Mouse (Mus musculus) neural tube, embryonic 11.5 days (tissue): ENCODE data around the gene Rnf24. TPM values are rescaled to one million over a fixed set of nuclear protein-coding genes. Genes with fewer than 3 reads are reported as not detected.
"Not testable (repeated sequence)": the region's sequence is repeated elsewhere in the genome, so short reads cannot be mapped to it uniquely, and the experiment has no call there.

ENCODE experiments used
- ATAC-seq: fragments of 200-750 bp; cut with Nextera tagmentation; 2 replicates; pipeline ENCODE4 v1.8.0; 2017; ENCODE audit warnings: moderate number of reproducible peaks, mild to moderate bottlenecking, moderate TSS enrichment, moderate library complexity; ENCODE audit not compliant: insufficient read depth, low FRiP score, low TSS enrichment
- DNase-seq: peaks from one replicate; pipeline ENCODE4 v3.0.0-alpha.2; 2015; ENCODE audit warnings: low spot score
- H3K27ac ChIP-seq: fragments of 300-500 bp; sonication (generic); 2 replicates; pipeline ENCODE4 v1.5.1; 2014; ENCODE audit warnings: low read depth, mild to moderate bottlenecking, low read length
- H3K27me3 ChIP-seq: fragments of 300-500 bp; sonication (generic); 2 replicates; pipeline ENCODE4 v1.6.1; 2014; ENCODE audit warnings: mild to moderate bottlenecking, low read length, mixed read lengths; ENCODE audit not compliant: control insufficient read depth, insufficient read depth
- H3K36me3 ChIP-seq: fragments of 300-500 bp; sonication (generic); 2 replicates; pipeline ENCODE4 v1.6.1; 2014; ENCODE audit warnings: mild to moderate bottlenecking, low read length, moderate library complexity, mixed read lengths; ENCODE audit not compliant: control insufficient read depth, insufficient read depth
- H3K4me1 ChIP-seq: fragments of 300-500 bp; sonication (generic); 2 replicates; pipeline ENCODE4 v1.6.1; 2014; ENCODE audit warnings: low read length, mixed read lengths; ENCODE audit not compliant: control insufficient read depth, insufficient read depth
- H3K4me2 ChIP-seq: fragments of 300-500 bp; sonication (generic); 2 replicates; pipeline ENCODE4 v1.6.1; 2014; ENCODE audit warnings: low read depth, mild to moderate bottlenecking, moderate library complexity
- H3K4me3 ChIP-seq: fragments of 300-500 bp; sonication (generic); 2 replicates; pipeline ENCODE4 v1.5.1; 2014; ENCODE audit warnings: low read depth, low read length
- H3K9ac ChIP-seq: fragments of 300-500 bp; sonication (generic); 2 replicates; pipeline ENCODE4 v1.6.1; 2014; ENCODE audit warnings: mild to moderate bottlenecking, low read length
- H3K9me3 ChIP-seq: fragments of 300-500 bp; sonication (generic); 2 replicates; pipeline ENCODE4 v1.6.1; 2016; ENCODE audit warnings: low read length; ENCODE audit not compliant: control insufficient read depth
- WGBS: fragments of 180-500 bp; shearing (Covaris S2); extraction: QIAGEN DNeasy Blood & Tissue Kit; methylation state at CpG from one replicate; pipeline ENCODE4 v1.1.7; 2014; 5-methylcytosine and 5-hydroxymethylcytosine counted together
- polyA plus RNA-seq: library from polyadenylated mRNA; unstranded; fragments of >200 nt; fragmentation: Nextera tagmentation; extraction: Ambion mirVana; gene quantifications from 2 replicates; pipeline ENCODE4 v1.2.1, GENCODE M21; 2014

The Rnf24 gene
- polyA plus RNA-seq, 1 experiment from 2014 or later, result 11.0 TPM

- Histone ChIP-seq H3K27me3 (no peaks in the 10 kb centered on the region), H3K9ac (no peak overlapping the region), H3K4me2 (no peak overlapping the region), H3K27ac (no peak overlapping the region), H3K4me3 (no peak overlapping the region), H3K4me1 (no peaks in the 10 kb centered on the region), H3K36me3 (peaks cover 5% of the 10 kb centered on the region; the same call in 1 of the 2 replicates), H3K9me3 (no peaks in the 10 kb centered on the region)
- no peak for ATAC-seq
- no peak for DNase-seq
Observed at GRCm38 (mm10) chr2:131301635-131302034, 51.1 kb downstream of the Rnf24 start.

DNA sequence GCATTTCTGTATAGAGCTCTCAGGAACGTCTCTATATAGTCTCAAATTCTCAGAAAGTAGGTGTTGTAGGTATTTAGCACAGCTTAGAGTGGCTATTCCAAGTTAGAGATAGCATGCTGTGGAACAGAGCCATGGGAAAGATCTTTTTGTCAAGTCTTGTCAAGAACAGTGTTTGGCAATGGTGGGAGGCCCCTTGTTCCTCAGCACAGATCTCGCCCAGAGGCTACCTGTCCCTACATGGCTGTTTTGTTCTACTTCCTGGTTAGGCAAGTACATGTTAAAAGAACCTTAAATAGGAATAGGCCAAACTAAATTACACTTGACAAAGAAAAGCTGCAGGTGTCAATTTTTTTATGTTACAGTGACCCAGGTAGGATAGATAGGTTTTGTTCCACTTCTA is 52.2 kb downstream of the Rnf24 start:
- no peak for DNase-seq
- H3K36me3 ChIP-seq, result peaks cover 5% of the 10 kb centered on the region; the same call in 1 of the 2 replicates
- no peak overlapping the region for H3K4me2 ChIP-seq
- no peak overlapping the region for H3K27ac ChIP-seq
- no peaks in the 10 kb centered on the region for H3K27me3 ChIP-seq
- 92% methylated on average over 2 of the region's 2 CpGs for WGBS
- no peak for ATAC-seq
- no peak overlapping the region for H3K9ac ChIP-seq
- no peaks in the 10 kb centered on the region for H3K9me3 ChIP-seq
- no peak overlapping the region for H3K4me3 ChIP-seq
- H3K4me1 ChIP-seq, result no peaks in the 10 kb centered on the region

GRCm38 (mm10) chr2:131298674-131299073 is 54.0 kb downstream of the Rnf24 start:
- not testable (repeated sequence) for H3K9ac ChIP-seq, H3K36me3 ChIP-seq, ATAC-seq, H3K27ac ChIP-seq, H3K9me3 ChIP-seq, H3K4me1 ChIP-seq, H3K4me2 ChIP-seq, H3K4me3 ChIP-seq, DNase-seq, H3K27me3 ChIP-seq
- 63% methylated on average over 7 of the region's 7 CpGs for WGBS

- peaks cover 13% of the 10 kb centered on the region for H3K36me3 ChIP-seq
- H3K4me3 ChIP-seq, result no peak overlapping the region
- no peak for DNase-seq
- no peak overlapping the region for H3K4me2 ChIP-seq
- no peaks in the 10 kb centered on the region for H3K9me3 ChIP-seq
- H3K27me3 ChIP-seq, result no peaks in the 10 kb centered on the region
- H3K4me1 ChIP-seq, result no peaks in the 10 kb centered on the region
- 90% methylated on average over 2 of the region's 2 CpGs for WGBS
- H3K9ac ChIP-seq, result no peak overlapping the region
- H3K27ac ChIP-seq, result no peak overlapping the region
- no peak for ATAC-seq
Observed at GRCm38 (mm10) chr2:131296746-131297261, 55.9 kb downstream of the Rnf24 start.

DNA sequence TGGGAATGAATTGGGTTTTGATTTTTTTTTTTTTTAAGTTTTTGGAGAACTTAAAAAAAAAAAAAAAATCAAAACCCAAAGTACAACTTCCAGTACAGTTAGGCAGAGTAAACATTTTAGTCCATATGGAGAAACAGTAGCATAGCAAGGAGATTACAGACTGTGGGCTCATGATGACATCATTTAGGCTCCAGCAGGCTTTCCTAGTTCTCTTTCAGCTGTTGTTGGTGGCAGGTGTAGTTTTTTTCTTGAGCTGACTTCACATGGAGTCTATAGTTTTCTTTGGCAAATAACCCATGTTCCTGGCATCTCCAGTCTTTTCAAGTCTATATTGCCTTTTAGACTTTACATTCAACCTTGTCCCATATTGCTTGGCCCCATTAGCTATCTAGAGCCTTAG is 62.0 kb downstream of the Rnf24 start:
- no peak for ATAC-seq

DNA sequence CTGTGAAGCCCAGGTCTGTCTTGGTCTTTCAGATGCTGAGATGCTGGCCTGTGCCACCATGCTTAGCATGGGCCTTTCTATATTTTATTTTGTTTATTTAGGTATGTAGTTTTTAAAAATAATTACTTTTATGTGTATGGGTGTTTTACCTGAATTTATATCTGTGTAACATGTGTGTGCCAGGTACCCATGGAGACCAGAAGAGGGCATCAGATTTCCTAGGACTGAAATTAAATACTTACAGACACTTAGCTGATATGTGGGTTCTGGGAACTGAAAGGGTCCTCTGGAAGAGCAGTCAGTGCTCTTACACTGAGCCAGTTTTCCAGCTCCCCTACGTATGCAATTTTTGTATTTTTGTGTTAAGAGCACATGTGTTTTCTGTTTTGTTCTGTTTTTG is 66.4 kb downstream of the Rnf24 start:
- Histone ChIP-seq H3K9ac (no peak overlapping the region), H3K4me2 (no peak overlapping the region), H3K27me3 (no peaks in the 10 kb centered on the region), H3K4me1 (no peaks in the 10 kb centered on the region), H3K4me3 (no peak overlapping the region), H3K9me3 (no peaks in the 10 kb centered on the region), H3K36me3 (peaks cover 9% of the 10 kb centered on the region), H3K27ac (no peak overlapping the region)
- WGBS, result 94% methylated on average over 1 of the region's 1 CpGs
- no peak for DNase-seq
- ATAC-seq, result no peak

More for the DNA sequence above, 62.0 kb downstream of the Rnf24 start:
- no peak for DNase-seq
- Histone ChIP-seq H3K9me3 (no peaks in the 10 kb centered on the region), H3K4me2 (no peak overlapping the region), H3K9ac (no peak overlapping the region), H3K36me3 (peaks cover 17% of the 10 kb centered on the region), H3K4me1 (no peaks in the 10 kb centered on the region), H3K27ac (no peak overlapping the region), H3K27me3 (no peaks in the 10 kb centered on the region), H3K4me3 (no peak overlapping the region)

DNA sequence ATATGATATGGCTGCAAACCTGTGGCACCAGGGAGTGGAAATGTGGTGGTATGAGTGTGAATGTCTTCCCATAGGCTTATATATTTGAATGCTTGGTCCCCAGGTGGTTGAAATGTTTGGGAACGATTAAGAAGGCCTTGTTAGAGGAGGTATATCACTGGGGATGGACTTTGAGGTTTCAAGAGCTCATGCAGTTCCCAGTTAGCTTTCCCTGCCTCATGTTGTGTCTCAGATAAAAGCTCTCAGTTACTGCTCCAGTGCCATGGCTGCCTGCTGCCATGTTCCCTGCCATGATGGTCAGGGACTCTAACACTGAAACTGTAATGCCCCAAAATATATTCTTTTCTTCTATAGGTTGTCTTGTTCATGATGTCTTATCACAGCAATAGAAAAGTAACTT is 71.1 kb downstream of the Rnf24 start:
- Histone ChIP-seq H3K27ac (no peak overlapping the region), H3K36me3 (peaks cover 7% of the 10 kb centered on the region), H3K9me3 (no peaks in the 10 kb centered on the region), H3K9ac (no peak overlapping the region), H3K4me3 (no peak overlapping the region), H3K4me2 (no peak overlapping the region), H3K4me1 (no peaks in the 10 kb centered on the region), H3K27me3 (no peaks in the 10 kb centered on the region)
- DNase-seq (no peak), ATAC-seq (no peak)
- 89% methylated on average over 1 of the region's 1 CpGs for WGBS

DNA sequence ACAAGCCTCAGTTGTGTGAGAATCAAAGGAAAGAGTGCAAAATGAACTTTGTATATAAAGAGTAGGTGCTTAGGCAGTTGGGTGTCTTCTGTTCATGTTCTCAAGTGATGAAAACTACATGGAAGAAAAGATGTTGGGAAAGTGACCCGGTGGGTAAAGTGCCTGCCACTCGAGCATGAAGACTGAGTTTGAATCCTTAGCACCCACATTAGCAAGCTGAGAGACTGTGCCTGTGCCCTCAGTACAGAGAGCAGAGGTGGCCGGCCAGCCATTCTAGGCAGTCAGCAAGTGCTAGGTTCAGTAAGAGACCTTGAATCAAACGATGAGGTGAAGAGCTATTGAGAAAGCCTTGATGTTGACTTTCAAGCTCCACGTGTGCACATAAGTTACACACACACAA is 76.0 kb downstream of the Rnf24 start:
- ATAC-seq, result no peak
- H3K36me3 ChIP-seq, result peaks cover 12% of the 10 kb centered on the region

GRCm38 (mm10) chr2:131275493-131275892 is 77.2 kb downstream of the Rnf24 start:
- DNase-seq, result no peak
- H3K36me3 ChIP-seq, result peaks cover 10% of the 10 kb centered on the region

More for the DNA sequence above, 76.0 kb downstream of the Rnf24 start:
- Histone ChIP-seq H3K4me2 (no peak overlapping the region), H3K4me3 (no peak overlapping the region), H3K4me1 (no peaks in the 10 kb centered on the region), H3K9me3 (no peaks in the 10 kb centered on the region), H3K27me3 (no peaks in the 10 kb centered on the region), H3K9ac (no peak overlapping the region), H3K27ac (no peak overlapping the region)
- no peak for DNase-seq
- WGBS, result 93% methylated on average over 5 of the region's 5 CpGs

More at GRCm38 (mm10) chr2:131275493-131275892, 77.2 kb downstream of the Rnf24 start:
- no peaks in the 10 kb centered on the region for H3K4me1 ChIP-seq
- H3K27ac ChIP-seq, result no peak overlapping the region
- no peak overlapping the region for H3K9ac ChIP-seq
- no peaks in the 10 kb centered on the region for H3K27me3 ChIP-seq
- H3K4me2 ChIP-seq, result no peak overlapping the region
- H3K4me3 ChIP-seq, result no peak overlapping the region
- H3K9me3 ChIP-seq, result no peaks in the 10 kb centered on the region
- WGBS, result 97% methylated on average over 3 of the region's 3 CpGs
- no peak for ATAC-seq
